Mouse (Mus musculus): ENCODE results near the gene Tbx21.

- TF ChIP-seq CTCF (IDR thresholded peaks at IDR 0.05; ENCODE audit: low read depth) (no peak), EP300 (optimal IDR thresholded peaks at IDR 0.05) (no peak)
These were observed 31.6 kb downstream of the Tbx21 start for GRCm38 (mm10) chr11:97083401-97084140.

Measured in stomach, postnatal 0 days (tissue).